Mouse (Mus musculus): Measurements from ENCODE around the gene Cacna1e.
A peak's percentile ranks its signal among the peaks of the same experiment; 100 is the strongest.

Gene Cacna1e

GRCm38 (mm10) chr1:154707584-154708290, 176.6 kb downstream of the Cacna1e start:
- DNase-seq (ENCODE audit: inconsistent ontology term) = no peak

DNA sequence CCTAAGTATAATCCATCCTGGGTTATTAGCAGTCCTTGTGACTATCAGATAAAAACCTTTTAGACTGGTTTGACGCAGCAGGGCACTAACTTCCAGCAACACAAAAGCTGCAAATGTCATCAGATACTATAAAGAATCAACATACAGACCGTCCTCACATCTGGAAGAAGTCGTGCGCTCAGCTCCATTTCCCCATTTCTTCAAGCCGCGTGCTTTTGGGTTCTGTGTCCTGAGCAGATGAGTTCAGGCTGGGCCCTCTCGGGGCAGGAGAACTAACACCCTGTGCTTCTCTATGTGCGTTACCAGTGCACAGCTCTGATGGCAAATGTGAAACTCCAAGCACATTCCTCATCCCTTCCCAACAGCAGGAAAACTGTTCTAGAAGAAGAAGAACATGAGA, 177.3 kb downstream of the Cacna1e start:
- no peak for DNase-seq (ENCODE audit: inconsistent ontology term)

- no peak for DNase-seq (ENCODE audit: inconsistent ontology term)
Observed at GRCm38 (mm10) chr1:154705882-154706565, 178.3 kb downstream of the Cacna1e start.

GRCm38 (mm10) chr1:154704558-154705185, 179.6 kb downstream of the Cacna1e start:
- DNase-seq (ENCODE audit: inconsistent ontology term) = no peak

DNA sequence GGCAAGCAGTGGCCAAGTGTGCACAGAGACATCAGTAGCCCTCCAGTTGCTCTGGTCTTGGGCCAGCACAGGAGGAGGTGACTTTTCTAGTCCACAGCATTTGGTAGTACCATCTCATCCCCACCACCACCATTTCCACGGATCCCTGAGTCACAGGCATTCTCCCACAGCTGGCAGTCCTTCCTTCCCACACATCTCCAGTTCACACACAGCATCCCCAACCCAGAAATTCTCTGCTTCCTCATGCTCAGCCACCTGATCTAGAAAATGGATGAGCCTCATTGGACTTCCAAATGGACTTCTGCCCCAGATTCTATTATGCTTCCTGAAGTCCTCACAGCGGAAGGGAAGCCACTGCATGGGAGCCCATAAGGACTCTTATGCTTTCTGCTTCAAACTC, 181.7 kb downstream of the Cacna1e start:
- no peak for DNase-seq (ENCODE audit: inconsistent ontology term)

GRCm38 (mm10) chr1:154688876-154689665, 195.2 kb downstream of the Cacna1e start:
- DNase-seq (ENCODE audit: inconsistent ontology term) = no peak

- no peak for DNase-seq (ENCODE audit: inconsistent ontology term)
Observed at GRCm38 (mm10) chr1:154686861-154687260, 197.4 kb downstream of the Cacna1e start.

GRCm38 (mm10) chr1:154683477-154684106, 200.7 kb downstream of the Cacna1e start:
- no peak for DNase-seq (ENCODE audit: inconsistent ontology term)

DNA sequence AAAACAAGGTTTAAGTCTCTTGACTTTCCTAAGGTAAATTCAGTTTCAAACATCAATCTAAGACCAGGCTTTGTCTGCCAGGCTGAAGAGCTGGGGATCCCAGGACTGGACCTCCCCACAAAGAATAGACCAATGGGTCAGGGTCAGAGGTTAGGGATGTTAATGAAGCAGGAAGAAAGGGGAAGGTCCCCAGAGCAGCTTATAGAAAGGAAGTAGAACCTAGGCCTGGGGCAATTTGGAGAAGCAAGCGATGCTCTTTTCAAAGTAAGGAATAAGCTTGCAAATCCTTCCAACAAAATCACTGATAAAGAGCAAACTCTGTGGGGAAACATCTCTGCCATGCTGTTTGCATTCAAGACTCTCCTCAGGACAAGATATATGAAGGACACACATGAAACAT, 205.3 kb downstream of the Cacna1e start:
- DNase-seq (ENCODE audit: inconsistent ontology term) = no peak

DNA sequence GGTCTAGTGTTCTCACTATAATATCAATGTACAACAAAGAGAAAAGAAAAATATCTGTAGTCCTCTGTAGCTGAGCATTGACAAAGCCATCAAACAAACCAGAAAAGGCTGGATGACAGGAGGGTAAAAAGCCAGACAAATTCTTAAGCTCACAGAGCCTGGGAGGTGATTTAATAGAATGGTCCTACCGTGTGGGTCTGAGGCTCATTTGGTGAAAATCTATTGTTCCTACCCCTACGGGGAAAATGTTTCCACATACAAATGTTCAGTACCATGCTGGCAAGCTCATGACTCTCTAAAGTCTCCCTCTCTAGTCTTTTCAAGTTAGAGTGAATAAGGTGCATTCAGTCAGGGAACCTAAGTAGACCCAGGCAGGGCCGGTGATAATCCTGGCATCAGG, 206.2 kb downstream of the Cacna1e start:
- DNase-seq (ENCODE audit: inconsistent ontology term) = no peak

- no peak for DNase-seq (ENCODE audit: inconsistent ontology term)
Observed at GRCm38 (mm10) chr1:154677677-154678076, 206.6 kb downstream of the Cacna1e start.

DNA sequence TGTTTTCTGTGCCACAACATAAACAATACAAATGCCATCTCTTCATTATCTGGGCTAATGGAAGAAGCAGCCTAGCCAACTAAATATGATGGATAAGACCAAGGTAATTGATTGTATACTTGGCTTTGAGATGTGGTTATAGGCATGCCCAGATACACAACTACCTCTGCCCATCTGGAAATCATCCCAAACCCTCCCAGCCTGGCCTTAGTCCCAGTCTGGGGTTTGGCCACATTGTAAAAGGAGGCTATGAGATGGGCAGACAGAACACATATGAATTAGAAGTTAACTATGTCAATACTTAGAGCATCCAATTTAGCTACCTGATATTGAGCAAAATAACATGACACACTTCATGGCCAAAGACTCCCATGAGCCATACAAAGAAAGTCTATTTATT, 220.6 kb downstream of the Cacna1e start:
- DNase-seq (ENCODE audit: inconsistent ontology term) = peak; percentile 73

DNA sequence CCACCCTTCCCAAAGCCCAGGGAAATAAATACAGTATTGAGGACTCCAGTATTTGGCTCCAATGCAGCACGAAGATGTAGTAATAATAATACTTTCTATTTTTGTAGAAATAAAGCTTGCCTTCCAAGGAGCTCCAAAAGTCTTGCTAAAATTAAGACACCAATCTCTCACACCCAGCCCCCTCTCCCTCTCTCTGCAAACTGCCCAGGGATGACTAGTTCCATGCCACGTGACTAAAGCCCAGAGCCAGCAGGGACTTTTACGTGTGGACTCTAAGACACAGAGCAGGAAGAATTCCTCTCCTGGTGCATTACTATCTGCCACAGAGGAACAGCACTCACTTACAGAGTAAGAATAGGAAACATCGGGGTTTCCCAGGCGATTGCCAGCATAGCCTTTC, 222.3 kb downstream of the Cacna1e start:
- DNase-seq (ENCODE audit: inconsistent ontology term) = no peak

DNA sequence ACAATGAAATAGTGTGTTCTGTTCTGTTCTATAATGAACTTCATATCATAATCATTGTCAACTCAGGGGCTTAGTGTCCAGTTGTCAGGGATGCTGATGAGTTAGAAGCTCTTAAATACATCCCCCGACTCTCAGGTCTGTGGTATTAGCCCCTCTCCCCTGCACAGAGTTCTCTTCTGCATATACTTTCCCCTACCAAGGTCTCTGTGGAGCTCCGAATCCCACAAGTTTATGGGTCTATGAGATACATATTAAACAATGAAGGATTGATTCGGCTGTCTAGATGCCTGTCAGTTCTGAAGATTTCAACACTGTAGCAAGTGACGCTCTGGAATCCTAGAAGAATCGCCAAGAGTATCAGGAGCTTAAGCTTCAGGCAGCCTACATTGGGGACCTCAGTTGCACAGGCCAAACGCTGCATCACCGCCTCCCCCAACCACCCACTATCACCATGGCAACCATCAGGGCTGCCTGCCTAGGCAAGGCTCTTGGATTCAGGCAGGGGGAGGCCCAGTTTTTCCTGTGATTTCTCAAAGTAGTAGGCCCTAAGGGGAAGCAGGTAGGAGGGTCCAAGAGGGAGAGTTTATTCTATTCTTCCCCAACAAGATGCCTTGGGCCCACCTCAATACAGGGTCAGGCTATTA, 223.0 kb downstream of the Cacna1e start:
- peak; percentile 26 for DNase-seq (ENCODE audit: inconsistent ontology term)

- no peak for DNase-seq (ENCODE audit: inconsistent ontology term)
Observed at GRCm38 (mm10) chr1:154657366-154657765, 226.9 kb downstream of the Cacna1e start.

DNA sequence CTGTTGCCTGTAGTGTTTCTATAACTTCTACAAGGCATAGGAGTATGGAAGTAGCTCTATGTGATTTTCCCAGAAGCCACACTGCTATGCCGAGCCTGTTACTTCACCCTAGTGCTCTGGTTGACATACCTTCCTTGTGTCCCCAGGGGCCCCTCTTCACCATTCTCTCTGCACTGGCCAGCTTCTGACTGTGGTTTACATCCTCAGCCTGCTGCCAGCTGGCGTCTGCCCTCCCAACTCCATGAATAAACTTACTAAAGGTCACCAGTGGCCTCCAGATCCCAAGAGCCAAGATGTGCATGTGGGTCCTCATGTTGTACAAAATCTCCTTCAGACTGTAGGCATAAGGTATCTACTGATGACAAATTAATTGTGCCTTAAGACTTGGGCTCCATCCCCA, 230.3 kb downstream of the Cacna1e start:
- DNase-seq (ENCODE audit: inconsistent ontology term) = no peak

DNA sequence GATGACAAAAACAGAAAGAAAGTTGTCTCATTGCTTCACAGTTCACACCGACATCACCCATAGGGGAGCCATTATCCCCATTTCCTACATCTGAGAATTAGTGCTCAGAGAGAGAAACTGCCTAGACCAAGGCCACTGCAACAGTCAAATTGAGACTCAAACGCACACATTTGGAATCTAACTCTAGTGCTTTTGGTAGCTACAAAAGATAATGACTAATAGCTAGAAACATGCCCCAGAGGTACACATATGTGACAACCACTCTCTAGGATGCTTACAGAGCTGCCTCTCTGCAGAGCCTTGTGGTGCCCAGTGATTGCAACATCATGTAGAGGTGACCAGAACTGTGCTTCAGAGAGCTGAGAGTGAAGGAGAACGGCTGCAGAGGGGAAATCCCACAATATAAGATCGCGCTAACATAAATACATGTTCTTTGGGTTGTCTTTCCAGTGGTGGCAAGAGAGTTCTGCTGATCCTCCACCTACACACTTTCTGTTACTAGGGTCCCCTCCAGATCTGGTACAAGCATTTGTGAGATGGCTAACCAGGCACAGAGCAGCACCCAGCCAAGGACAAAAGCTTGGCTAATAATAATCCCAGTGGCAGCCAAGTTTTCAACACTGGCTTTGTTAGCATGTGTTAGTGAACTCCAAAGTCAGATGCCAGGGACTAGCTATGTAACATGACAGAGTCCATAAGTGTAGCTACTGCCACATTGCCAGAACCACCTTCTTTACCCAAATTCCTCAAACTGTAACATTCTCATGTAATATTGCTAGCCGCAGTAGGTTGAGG, 237.9 kb downstream of the Cacna1e start:
- DNase-seq (ENCODE audit: inconsistent ontology term) = no peak

DNA sequence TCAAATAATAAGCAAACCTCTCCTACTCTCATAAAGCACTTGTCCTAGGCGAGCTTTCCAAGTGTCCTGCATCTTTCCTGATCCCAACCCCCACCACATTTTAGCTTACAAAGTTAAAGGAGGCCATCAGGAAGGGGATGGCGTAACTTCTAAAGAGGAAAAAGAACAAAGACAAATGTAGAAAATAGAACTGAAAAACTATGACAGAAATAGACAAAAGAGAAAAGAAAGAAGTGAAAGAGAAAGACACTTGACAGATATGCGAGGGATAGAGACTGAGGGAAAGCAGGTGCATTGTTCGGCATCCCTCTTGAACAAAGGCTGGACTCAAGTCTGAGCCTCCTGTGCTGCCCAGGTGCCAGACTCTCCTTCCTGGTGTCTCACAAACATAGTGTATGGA, 246.5 kb downstream of the Cacna1e start:
- DNase-seq (ENCODE audit: inconsistent ontology term) = no peak

- DNase-seq (ENCODE audit: inconsistent ontology term) = no peak
Observed at GRCm38 (mm10) chr1:154635766-154636165, 248.5 kb downstream of the Cacna1e start.

DNA sequence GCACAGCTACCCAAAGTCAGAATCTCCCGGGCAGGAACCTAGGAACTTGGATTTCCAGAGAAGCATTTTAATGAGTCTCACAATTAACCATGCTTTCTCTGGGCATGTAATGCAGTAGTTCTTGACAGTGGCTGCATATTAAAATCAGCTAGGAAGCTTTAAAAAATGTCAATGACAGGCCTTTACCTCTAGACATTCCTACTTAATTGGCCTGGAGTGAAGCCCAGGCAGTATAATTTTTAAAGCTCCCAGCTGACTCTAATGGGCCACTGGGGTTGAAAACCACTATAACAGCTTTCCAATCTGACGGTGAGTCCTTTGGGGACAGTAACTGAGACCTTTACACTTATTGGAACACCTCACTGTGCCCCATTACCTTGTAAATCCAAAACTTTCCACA, 251.4 kb downstream of the Cacna1e start:
- DNase-seq (ENCODE audit: inconsistent ontology term) = peak; percentile 78

Data from Muller cell, postnatal 12 days (primary cell).